Mouse (Mus musculus) Muller cell, postnatal 12 days (primary cell): ENCODE data around the gene Raly.
A peak's percentile ranks its signal among the peaks of the same experiment; 100 is the strongest.

ENCODE experiments used
- DNase-seq: peaks from one replicate; pipeline ENCODE4 v3.0.0-alpha.2; 2015; ENCODE audit errors: inconsistent ontology term

The Raly gene

GRCm38 (mm10) chr2:154790656-154791483 is at the start of gene Raly, which contains the start of gene a:
TSS of gene Raly (plus strand) at chr2:154791096.
TSS of gene a (plus strand) at chr2:154791402.
- DNase-seq = peak; percentile 100

DNA sequence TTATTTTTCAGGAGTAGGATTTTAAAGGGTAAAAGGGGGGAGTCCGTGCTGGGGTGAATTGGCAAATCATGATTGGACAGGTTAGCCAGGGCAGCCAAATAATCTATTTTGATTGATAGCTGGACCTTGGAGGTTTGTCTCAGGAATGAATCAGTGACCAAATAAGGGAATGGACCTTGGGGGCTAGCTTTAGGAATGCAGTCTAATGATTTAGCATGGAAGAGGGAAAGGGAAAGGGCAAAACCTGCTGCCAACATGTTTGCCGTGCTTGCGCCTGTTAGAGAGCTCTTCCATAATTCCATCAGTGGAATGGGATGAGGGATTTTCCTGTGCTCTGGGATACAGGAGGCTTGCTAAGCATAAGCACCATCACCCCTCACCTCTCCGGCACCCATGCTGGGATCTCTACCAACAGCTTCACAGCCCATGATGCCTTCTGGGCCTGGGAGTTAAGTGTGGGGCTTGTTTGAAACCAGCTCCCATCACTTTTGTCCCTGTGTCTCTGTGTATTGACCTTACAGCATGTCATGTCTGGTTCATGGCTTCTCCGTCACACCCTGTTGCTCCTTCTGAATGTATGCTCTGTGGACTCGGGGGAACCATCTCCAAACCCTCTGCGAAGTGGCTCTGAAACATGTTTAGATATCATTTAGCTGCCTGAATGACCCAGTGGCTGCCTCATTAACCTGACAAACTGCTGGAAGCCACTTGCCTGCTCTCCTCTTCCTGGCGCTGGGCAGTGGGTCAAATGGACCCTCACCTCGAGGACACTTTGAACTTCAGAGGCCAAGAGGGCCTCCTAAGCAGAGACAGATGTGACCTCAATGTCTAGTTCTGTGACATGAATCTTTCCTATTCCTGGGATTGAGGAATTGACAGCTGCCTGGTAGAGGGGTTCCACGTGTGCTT is 47.7 kb upstream of the Raly start:
- no peak for DNase-seq

GRCm38 (mm10) chr2:154743915-154744314 is 47.0 kb upstream of the Raly start:
- no peak for DNase-seq

DNA sequence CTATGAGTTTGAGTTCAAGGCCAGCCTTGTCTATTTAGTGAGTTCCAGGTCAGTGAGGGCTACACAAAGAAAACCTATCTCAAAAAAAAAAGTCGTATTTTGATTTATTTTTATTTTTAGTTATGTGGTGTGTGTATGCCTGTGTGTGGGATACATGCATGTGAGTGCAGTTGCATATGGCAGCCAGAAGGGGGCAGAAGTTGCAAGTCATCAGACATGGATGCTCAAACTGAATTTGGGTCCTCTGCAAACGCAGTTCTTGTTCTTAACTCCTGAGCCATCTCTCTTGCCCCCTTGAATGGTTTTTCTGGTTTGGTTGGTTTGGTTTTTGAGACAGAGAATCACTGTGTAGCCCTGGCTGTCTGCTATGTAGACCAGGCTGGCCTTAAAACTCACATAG is 42.5 kb upstream of the Raly start:
- no peak for DNase-seq

DNA sequence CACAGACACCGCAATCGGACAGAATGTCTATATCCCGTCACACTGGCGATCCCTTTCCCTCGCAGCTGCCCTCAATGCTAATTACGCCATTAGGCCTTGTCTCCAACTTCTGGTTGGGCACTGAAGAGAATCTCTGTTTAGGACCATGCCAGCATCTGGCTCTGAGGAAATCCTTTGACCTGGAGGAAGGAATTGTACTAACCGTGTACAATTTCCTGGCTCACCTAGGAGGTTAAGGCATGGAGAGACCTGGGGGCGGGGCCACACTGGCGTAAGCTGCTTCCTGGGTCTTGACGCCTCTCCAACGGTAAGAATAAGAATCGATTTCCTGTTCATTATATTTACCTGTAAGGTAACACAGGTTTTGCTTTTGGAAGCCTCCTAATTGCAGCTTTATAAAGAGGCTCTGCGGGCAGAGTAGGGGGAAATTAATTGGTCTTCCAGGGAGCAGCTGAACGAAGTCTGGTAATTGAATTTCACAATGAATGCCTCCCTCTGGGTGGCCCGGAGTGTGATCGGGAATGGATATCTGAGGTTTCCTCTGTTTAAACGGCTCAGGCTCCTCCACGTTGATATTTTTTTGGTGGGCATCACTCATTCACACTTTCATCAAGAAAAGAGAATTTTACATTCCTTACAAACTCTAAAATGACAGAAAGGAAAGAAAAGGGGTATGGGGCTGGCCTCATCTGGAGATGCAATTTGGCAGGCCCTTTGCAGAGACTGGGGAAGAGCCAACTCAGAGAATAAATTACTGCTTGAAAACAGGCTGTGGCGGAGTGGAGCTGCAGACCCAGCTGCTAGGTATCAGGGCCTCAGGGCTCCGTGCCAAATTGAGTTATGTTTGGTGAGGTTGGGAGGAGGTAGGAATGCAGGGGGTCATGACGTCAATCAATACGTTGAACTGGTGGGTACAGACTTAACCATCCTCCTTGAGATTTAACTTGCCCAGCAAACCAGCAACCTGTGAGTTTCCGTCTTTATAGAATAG is 41.6 kb upstream of the Raly start:
- peak; percentile 47 for DNase-seq

GRCm38 (mm10) chr2:154751924-154752323 is 39.0 kb upstream of the Raly start:
- no peak for DNase-seq

DNA sequence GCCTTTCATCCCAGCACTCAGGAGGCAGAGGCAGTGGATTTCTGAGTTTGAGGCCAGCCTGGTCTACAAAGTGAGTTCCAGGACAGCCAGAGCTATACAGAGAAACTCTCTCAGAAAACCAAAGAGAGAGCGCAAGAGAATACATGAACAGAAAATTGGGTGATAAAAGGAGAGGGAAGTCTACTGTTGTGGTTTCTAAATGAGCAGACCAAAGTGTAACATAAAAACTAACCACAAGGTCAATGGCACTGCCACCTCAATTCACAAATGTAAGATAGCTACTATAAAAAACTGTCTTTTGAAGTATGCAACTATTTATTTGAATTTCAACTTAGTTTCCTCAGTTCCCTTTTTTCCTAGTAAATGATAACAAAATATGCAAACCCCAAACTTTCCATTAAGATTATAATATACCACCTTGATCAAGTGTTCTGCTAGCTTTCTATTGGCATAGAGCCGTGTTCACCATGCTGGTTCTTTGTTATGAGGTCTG is 36.8 kb upstream of the Raly start:
- no peak for DNase-seq

DNA sequence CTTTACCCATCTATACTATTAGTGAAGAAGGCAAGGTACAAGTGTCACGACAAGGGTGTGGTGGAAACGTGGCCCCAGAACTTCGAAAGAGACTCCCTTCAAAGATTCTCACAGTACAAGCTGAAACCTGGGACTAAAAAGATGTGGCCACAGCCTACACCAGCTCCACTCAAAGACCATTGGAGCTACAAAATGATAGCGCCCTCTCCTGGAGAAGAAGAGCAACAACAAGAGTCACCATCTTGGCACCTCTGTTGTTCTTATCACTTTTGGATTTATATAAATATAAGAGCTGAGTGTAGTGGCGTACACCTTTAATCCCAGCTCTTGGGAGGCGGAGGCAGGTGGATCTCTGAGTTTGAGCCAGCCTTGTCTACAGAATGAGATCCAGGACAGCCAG is 35.1 kb upstream of the Raly start:
- DNase-seq = no peak

DNA sequence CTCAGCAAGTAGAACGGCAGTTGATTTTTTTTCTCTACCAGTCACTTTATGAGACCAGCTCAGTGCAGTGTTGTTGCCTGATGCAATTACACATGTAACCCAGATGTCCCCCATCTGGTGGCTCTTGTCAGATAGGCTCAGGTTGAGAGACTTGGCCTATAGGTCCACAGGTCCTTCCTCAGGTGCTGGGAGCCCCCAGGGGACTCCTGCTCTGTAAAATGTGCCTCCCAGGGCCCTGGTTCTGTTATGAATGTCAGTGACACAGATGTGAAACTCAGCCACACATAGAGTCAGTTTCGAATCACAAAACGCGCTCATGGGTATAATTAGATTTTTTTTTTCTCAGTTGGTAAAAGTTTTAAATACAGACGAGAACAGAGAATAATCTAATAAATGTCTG is 33.2 kb upstream of the Raly start:
- DNase-seq = no peak

- DNase-seq = no peak
Measured at GRCm38 (mm10) chr2:154758454-154758853, 32.4 kb upstream of the Raly start.

DNA sequence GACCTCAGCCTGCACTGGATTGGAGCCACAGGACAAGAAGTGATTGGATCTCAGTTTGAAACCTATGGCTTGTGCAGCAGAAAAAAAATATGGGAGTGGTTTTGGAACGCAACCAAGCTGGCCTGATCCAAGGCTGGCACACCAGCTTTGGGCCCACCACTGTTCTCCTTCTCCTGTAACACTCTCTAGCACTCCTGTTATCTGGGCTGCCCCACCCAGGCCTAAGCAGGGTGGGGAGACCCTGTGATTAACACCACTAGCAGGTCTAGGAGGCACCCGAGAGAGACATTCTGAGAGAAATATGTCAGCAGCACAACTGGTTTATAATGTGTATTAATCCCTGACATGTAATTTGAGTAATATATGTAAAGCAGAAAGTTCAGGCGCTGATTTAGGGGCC is 27.7 kb upstream of the Raly start:
- no peak for DNase-seq

GRCm38 (mm10) chr2:154764828-154765497 is 25.9 kb upstream of the Raly start:
- DNase-seq = no peak

GRCm38 (mm10) chr2:154765554-154766008 is 25.3 kb upstream of the Raly start:
- DNase-seq = no peak

GRCm38 (mm10) chr2:154767051-154767450 is 23.8 kb upstream of the Raly start:
- no peak for DNase-seq

DNA sequence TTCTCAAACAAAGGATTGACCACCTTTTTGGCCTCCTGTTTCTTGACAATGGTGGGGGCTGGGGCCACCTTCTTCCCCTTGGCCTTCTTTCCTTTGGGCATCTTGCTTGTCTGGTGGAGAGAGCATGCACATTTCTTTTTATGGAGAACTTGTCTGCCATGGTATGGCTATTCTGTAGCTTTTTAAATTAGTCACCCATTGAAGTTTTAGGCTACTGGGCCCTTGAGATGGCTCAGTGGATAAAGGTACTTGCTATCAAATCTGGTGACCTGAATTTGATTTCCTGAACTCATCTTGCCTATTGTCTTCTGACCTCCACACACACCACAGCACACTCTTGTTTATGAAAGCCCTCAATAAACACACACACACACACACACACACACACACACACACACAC is 21.0 kb upstream of the Raly start, which contains the start of gene Gm14214:
TSS of gene Gm14214 (minus strand) at position 101 of the 400 bp plus-strand sequence.
- no peak for DNase-seq

- no peak for DNase-seq
Measured at GRCm38 (mm10) chr2:154771604-154772003, 19.3 kb upstream of the Raly start.

DNA sequence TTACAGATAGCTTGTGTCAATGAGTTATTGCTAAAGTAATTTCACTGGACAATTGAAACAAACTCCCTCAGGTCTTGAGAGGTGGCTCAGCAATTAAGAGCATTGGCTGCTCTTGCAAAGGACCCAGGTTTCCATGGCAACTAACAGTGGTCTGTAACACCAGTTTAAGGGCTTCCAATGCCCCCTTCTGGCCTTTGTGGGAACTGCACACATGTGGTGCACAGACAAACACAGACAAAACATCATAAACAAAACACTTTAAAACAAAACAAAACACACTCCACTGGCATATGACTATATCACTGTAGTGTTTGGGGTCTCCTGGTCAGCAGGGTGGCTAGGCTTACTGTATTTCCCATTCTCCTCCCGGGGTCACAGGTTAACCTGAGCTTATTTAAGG is 16.9 kb upstream of the Raly start:
- peak; percentile 10 for DNase-seq

- DNase-seq = no peak
Measured at GRCm38 (mm10) chr2:154776496-154776895, 14.4 kb upstream of the Raly start.

GRCm38 (mm10) chr2:154779648-154780047 is 11.2 kb upstream of the Raly start:
- DNase-seq = no peak

DNA sequence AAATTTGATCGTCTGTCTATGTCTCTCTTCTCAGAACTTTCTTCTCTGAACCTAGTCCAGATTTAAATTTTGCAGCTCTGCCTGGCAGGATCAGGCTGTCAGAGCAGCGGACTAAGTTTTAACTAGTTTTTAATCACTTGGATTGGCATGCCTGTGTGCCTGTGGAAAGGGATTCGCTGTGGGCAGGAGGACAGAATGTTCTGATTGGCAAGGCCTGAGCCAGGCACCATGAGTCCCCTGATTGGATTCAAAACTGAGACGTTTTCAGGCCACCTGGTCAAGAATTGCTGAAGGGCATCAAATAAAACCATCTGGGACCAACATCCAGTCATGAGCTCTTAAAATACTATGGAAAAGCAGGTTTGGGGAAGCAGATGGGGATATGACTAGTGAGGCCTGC is 8.5 kb upstream of the Raly start:
- no peak for DNase-seq
